Mouse (Mus musculus): ENCODE measurements at regions not wholly inside any gene's neighbourhood (a gene's known extent, or its start where the extent isn't known, plus 50 kb on each side); places are given as distances from the start of the nearest gene placed in this dataset.

- peak; percentile 76 for DNase-seq
Observed at GRCm38 (mm10) chr1:128824235-128824634, 232.1 kb upstream of the Cxcr4 start.

GRCm38 (mm10) chr1:128821991-128822390 is 229.9 kb upstream of the Cxcr4 start:
- no peak for DNase-seq

- no peak for DNase-seq
Observed at GRCm38 (mm10) chr1:128820527-128820926, 228.4 kb upstream of the Cxcr4 start.

- DNase-seq, result no peak
Observed at GRCm38 (mm10) chr1:128819611-128820010, 227.5 kb upstream of the Cxcr4 start.

DNA sequence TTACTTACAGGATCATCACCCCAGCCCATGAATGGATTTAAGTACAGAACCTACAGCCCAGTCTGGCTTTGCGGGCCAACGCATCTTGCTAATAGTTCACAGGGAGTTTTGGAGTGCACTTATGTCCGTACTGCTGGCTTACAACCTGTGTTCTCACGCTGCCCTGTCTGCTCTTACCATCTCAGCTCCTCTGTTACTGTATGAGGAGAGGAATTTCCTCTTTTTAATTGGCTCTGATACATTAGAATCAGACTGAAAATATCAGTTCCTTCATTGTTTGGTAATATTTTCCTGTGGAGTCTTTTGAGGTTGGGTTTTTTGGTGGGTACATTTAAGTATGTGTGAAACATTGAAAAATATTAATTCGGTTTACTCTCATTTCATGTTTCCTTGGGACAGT is 221.3 kb upstream of the Cxcr4 start:
- DNase-seq, result no peak

GRCm38 (mm10) chr1:128810860-128811259 is 218.8 kb upstream of the Cxcr4 start:
- no peak for DNase-seq

DNA sequence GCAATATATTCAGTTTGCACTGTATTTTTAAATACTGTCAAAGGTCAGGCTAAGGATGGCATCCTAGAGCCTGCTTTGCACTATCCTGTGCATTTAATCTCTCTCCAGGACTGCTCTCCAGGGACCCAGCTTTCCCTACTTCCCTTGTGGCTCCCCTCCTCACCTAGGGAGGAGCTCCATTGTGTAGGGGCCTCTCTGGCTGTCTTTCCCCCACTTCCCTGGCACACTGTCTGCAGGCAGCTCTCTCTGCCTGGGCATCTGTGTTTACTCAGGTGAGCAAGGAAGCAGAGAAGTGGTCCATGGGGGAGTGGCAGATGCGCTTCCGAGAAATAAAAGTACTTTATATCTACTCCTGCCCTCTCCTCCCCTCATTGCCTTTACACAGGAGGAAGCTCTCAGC is 218.0 kb upstream of the Cxcr4 start:
- DNase-seq, result no peak

DNA sequence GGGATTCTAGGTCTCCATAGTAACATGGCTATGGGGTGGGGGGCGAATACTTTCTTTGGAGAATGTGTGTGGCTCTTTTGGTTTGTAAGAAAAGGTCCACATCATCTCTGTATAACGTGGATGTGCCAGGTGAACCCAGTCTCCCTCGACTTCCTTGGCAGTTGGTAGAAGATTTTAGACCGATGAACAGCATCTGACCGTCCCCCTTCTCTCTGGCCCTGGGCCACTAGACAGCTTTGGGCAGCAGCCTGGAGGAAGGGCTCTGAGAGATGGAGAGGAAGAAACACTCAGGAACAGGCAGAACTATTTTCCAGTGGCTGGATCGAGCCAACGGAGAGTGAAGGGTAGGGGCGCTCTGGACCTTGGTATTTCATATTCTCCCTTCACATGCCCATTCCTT is 217.5 kb upstream of the Cxcr4 start:
- DNase-seq, result no peak

DNA sequence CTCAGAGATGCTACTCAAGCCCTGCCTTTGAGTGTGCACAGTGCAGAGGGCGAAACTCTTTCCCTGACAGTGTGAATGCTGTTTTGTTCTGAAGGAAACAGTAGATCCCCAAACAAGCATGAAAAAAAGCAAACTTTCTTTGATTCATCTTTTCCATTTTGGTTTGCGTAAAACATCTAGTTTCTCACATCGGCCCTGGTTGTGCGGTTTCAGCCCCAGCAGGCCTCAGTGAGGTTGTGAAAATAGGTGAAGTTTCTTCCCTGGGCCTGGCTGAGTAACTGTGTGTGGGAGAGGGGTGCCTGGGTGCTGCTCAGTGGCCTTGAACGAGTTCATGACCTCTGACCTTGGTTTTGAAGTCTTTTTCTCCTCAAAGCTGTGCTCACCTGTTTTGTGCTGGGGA is 216.5 kb upstream of the Cxcr4 start:
- DNase-seq, result no peak

- DNase-seq, result no peak
Observed at GRCm38 (mm10) chr1:128805687-128806653, 213.9 kb upstream of the Cxcr4 start.

DNA sequence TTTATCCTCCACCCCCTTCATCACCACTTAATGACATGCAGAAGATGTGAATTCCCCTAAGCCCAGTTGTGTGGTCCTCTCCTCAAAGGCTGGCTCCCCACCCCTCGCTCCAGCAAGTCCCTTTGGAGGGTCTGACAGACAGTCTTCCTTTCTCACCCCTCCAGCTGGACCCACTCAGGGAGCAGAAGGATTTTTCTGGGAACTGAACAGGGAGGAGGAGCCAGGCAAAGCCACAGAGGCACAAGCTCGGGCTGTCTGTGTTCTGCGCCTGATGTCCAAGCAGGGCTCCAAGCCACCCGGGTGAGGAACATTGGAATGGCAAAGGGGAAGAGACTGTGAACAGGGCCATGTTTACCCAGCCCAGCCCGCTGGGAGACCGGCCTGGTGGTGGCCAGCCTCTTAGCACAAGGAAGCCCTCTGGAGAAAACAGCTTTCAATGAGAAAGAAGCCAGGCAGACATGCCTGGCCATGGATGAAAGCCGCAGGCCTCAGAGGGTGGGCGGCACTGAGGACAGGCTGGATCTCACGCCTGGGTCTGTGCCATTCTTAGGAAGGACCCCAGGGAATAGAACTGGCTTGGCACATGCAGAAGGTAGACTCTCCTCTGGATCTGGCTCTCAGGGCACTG is 211.5 kb upstream of the Cxcr4 start:
- DNase-seq, result no peak

DNA sequence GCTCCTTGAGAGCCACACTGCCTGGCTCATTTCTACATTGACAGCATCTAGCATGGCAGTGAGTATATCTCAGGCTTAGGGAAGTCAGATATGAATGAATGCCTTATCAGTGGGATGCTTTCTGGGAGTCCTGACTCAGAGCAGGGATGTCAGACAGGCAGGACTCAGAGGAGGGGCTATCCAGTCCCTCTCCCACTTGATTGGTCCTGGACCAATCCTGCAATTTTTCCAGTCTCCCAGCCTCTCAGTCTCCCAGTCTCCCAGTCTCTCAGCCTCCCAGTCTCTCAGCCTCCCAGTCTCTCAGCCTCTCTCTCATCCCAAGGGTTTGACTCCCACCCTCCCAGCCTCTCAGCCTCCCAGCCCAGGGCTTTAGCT is 211.0 kb upstream of the Cxcr4 start:
- DNase-seq, result no peak

- no peak for DNase-seq
Observed at GRCm38 (mm10) chr1:128798721-128799120, 206.6 kb upstream of the Cxcr4 start.

DNA sequence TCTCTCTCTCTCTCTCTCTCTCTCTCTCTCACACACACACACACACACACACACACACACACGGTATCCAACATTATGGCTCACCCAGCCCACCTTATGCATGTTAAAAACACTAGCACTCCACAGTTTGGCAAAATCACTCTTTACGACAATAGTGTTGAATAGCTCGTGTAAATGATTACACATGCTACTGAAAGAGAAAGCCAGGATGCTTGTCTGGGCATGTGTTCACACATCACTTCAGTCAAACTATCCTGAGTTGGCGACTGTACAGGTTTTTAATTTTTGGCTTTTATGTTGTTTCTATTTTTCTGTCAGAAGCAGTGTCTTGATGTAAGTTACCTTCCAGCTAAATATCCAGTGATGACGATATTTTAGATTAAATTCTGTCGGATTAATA is 203.6 kb upstream of the Cxcr4 start:
- DNase-seq, result no peak

DNA sequence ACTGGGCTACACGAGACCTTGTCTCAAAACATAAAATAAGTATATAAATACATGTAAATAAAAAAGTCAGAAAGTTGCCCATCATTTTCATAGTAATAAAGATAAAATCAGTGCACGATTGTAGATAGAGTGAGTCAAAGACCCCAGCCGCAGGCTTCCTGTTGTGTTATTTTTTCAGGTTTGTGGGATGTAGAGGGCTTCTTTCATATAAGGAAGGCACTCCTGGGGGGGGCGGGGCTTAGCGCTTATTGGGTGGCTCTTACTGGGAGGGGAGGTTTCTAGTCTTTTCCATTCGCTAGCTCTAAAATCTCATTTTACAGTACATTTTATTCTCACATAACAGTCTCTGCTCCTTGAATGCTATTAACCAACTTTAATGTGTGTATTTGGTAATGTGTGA is 198.8 kb upstream of the Cxcr4 start:
- no peak for DNase-seq

DNA sequence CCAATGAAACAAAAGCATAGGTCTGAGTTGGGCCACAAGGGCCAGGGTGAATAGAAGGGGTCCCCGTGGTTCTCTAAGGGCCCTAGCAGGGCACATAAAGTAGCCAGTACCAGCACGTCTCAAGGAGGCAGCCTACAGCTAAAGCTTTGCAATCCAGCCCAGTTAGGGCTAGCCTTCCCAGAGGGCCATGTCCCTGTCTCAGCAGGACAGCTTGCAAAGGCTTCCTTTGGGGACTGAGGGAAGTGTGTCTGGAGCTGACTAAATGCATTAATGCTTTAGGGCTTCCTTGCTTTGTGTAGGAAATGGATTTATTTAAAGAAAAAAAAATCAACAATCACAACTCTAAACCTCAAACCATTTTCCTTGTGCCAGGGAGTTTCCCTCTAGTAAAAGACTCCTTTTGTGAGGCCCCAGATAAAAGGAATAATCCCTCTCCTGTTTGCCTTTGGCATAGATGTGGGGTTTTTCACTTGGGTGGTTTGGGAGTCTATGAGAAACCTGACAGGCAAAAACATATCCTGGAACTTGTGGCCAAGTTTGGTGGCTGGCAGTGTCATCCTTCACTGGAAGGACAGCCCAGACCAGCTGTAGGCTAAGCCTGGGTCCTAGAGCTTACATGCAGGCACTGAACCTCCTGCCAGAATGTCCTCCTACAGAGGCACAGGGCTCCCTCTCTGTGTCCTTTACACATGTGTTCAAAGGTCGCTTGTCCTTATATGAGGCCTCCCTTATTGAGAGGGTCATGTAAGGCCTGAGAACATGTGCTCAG is 197.7 kb upstream of the Cxcr4 start:
- no peak for DNase-seq

DNA sequence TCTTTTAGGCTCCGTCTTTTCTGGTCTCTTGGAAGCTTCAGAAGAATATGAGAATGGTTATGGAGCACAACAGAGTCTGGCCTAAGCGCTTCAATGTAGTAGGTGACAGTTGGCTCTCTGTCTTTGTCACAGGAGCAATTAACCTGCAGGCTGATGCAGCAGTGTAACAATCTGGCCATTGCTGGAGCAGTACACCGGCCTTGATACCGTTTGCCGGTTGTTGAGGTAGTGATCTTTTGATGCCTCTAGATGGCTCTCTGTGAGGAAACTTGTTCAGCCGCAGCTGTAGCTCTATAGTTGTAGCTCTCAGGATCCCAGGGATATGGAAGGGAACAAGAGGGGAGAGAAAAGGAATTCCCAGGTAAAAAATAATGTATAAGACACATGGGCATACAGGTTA is 196.1 kb upstream of the Cxcr4 start:
- no peak for DNase-seq

DNA sequence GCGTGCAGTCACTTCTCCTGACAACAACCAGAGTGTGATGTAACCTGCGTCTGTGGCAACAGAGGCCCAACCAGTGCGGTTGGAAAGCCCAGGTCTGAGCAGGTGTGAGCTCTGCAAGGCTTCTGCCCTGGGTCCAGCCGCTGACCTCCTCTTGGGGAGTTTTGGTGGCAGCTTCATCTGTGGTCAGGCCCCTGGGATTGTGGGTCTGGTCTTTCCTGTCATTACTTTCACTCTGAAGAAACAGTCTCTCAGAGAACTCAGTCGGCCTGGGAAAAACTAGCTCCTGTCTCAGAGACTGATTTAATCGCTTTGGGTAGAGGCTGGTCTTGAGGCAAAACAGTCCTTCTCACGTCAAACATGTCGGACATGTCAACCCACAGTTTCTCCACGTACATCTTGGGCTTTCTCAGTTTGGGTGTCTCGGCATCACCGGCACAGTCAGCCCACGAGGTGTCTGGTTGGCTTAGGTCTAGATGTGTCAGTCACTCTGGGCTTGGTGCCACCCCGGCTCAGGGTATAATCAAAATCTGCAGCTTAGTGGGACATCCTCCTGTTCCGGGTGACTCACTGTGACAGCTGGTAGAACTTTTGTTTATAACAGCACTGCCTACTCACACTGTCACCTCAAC is 195.0 kb upstream of the Cxcr4 start:
- no peak for DNase-seq

DNA sequence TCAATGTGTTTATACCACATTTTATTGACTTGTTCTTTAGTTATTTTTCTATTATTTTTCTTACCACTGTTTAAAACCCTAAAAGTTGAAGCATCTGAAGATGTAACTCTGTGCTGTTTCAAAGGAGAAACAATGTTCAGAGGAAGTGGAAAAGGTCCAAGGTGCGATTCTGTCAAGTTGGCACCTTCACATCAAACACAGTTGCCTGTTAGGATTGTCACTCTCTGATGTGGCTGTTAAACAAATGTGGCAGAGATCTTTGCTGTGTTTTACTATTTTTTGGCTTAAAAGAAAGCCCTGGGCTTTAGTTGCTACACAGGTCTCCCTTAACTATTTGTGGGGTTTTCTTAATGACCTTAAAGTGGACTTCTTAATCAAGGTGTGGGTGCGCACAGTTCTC is 190.2 kb upstream of the Cxcr4 start:
- no peak for DNase-seq

DNA sequence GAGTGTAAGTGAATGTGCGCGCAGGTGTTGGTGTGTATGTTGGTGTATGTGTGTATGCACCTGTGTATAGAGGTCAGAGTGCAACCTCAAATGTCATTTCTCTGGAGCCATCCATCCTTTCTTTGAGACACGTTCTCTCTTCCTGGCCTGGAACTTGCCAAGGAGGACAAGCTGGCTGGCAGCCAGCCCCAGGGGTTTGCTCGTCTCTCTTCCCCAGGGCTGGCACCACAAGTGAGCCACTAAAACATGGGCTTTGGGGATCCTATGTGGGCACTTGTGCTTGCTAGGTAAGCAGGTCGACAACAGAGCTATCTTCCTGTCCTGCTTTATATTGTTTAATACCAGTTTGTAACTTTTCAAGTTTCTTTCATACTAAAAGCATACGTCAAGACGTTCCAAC is 189.8 kb upstream of the Cxcr4 start:
- DNase-seq, result no peak

- no peak for DNase-seq
Observed at GRCm38 (mm10) chr1:128781311-128781710, 189.2 kb upstream of the Cxcr4 start.

GRCm38 (mm10) chr1:128779586-128780158 is 187.6 kb upstream of the Cxcr4 start:
- DNase-seq, result no peak

DNA sequence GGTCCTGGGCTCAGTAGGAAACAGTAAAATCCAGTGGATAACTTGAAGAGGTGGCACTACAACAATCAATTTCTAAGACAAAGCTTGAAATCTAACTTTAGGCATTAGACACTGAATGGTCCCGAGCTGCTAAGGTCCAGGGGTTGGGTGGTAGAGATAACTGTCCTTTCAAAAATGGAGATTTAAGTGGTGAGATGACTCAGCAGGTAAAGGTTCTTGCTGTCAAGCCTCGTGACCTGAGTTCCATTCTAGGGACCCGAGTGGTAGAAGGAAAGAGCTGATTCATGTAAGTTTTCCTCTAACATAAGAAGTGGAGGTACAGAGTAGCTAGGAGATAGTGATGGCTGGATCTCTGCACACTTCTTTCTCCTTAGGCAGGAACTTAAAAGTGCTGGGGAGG is 180.3 kb upstream of the Cxcr4 start:
- DNase-seq, result no peak
